Mouse (Mus musculus): ENCODE results near the gene Tekt3. TPM values are rescaled to one million over a fixed set of nuclear protein-coding genes. Genes with fewer than 3 reads are reported as not detected.

Tekt3 gene
- total RNA-seq, 1 experiment, result not detected

DNA sequence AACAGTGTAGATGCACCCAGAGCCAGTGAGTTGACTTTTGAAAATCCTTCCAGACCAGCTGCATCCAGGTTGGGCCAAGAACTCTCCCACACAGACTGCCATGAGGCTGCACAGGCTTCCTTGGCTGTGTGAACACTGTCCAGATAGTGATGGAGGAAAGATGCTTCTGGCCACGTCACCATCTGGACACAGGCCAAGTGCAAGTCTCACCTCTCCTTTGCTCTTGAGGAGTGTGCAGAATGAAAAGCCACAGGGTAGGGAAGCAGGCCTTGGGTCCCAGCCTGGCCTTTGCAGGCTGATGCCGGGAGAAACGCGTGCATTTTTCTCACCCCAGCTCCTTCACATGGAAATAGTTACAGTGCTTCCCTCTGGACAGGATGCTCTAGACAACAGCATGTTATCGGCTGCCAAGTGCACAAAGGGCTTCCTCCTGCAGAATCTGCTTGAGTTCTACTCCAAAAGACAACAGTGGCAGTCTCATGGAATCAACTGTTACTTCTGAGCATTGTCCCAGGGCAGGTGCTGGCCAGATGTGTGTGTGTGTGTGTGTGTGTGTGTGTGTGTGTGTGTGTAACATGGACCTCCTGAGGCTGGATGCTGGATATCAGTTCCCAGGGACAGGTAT is 64.5 kb downstream of the Tekt3 start:
- Histone ChIP-seq H3K4me1 (ENCODE audit: control insufficient read depth in 2 of 2, insufficient read depth in 2 of 2, low read length in 2 of 2, poor library complexity in 1 of 2) (peaks cover 0 to 8% of the 10 kb centered on the region in 2 experiments; a peak in 2 of 4 replicates), H3K27ac (ENCODE audit: insufficient read depth, low read depth, low read length, poor library complexity, severe bottlenecking) (no peak overlapping the region)

DNA sequence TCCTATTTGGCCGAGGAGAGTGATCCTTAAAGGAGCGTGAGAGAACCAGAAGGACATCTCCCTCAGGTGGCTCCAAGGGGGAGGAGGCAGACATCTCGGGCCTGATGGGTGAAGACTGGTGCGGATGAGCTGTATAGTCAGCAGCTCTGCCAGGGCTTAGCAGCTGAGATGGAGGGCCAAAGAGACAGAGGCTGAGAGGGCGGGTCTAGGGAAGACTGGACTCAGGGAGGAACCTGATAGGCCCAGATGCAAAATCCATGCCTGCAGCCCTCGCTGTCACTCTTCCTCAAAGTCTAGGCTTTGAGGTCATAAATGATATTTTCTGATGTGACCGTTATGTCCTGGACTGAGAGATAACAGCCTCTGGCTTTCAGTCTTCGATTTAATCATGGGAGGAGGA is 65.5 kb downstream of the Tekt3 start:
- H3K9me3 ChIP-seq (ENCODE audit: control insufficient read depth, insufficient read depth, low read depth, low read length), result no peaks in the 10 kb centered on the region
- in situ Hi-C loops (cut with MboI; ENCODE audit: low sequenced_read_pairs in 2 of 2, unreplicated experiment in 2 of 2), result loop anchor here in 1 of 2 experiments (25.0 kb wide), 1 partner anchor 365 kb away; the partner anchor contains the start of gene Gm10428
- H3K4me3 ChIP-seq (ENCODE audit: insufficient read depth in 1 of 2, low read depth in 1 of 2, low read length in 2 of 2, poor library complexity in 1 of 2, severe bottlenecking in 1 of 2), result no peak overlapping the region
- no peak for DNase-seq (ENCODE audit: low read depth, low spot score)
- H3K36me3 ChIP-seq (ENCODE audit: control insufficient read depth, insufficient read depth, low read length, poor library complexity, severe bottlenecking), result no peaks in the 10 kb centered on the region
- peaks cover 0 to 9% of the 10 kb centered on the region in 2 experiments; a peak in 2 of 4 replicates for H3K4me1 ChIP-seq (ENCODE audit: control insufficient read depth in 2 of 2, insufficient read depth in 2 of 2, low read length in 2 of 2, poor library complexity in 1 of 2)
- H3K9ac ChIP-seq (ENCODE audit: insufficient read depth, low read depth, low read length, poor library complexity, severe bottlenecking), result no peak overlapping the region
- no peak for TF ChIP-seq ZC3H11A (IDR thresholded peaks at IDR 0.05; ENCODE audit: borderline replicate concordance, low read depth, low read length)
- TF ChIP-seq CHD2 (IDR thresholded peaks at IDR 0.05; ENCODE audit: low read depth, low read length), result no peak
- TF ChIP-seq MAFK (IDR thresholded peaks at IDR 0.05; ENCODE audit: insufficient read depth, low read depth, low read length), result no peak
- no peak for TF ChIP-seq ZNF384 (IDR thresholded peaks at IDR 0.05; ENCODE audit: low read depth, low read length)
- TF ChIP-seq HCFC1 (IDR thresholded peaks at IDR 0.05; ENCODE audit: borderline replicate concordance, insufficient read depth, low read length), result no peak
- no peak overlapping the region for H3K27ac ChIP-seq (ENCODE audit: insufficient read depth, low read depth, low read length, poor library complexity, severe bottlenecking)

More for the DNA sequence above, 64.5 kb downstream of the Tekt3 start:
- in situ Hi-C loops (cut with MboI; ENCODE audit: low sequenced_read_pairs in 2 of 2, unreplicated experiment in 2 of 2), result loop anchor here in 1 of 2 experiments (25.0 kb wide), 1 partner anchor 364 kb away; the partner anchor contains the start of gene Gm10428
- no peaks in the 10 kb centered on the region for H3K36me3 ChIP-seq (ENCODE audit: control insufficient read depth, insufficient read depth, low read length, poor library complexity, severe bottlenecking)
- DNase-seq (ENCODE audit: low read depth, low spot score), result no peak
- no peak overlapping the region for H3K4me3 ChIP-seq (ENCODE audit: insufficient read depth in 1 of 2, low read depth in 1 of 2, low read length in 2 of 2, poor library complexity in 1 of 2, severe bottlenecking in 1 of 2)
- no peaks in the 10 kb centered on the region for H3K9me3 ChIP-seq (ENCODE audit: control insufficient read depth, insufficient read depth, low read depth, low read length)
- no peak overlapping the region for H3K9ac ChIP-seq (ENCODE audit: insufficient read depth, low read depth, low read length, poor library complexity, severe bottlenecking)
- TF ChIP-seq ZNF384 (IDR thresholded peaks at IDR 0.05; ENCODE audit: low read depth, low read length) (no peak), MAFK (IDR thresholded peaks at IDR 0.05; ENCODE audit: insufficient read depth, low read depth, low read length) (no peak), HCFC1 (IDR thresholded peaks at IDR 0.05; ENCODE audit: borderline replicate concordance, insufficient read depth, low read length) (no peak), ZC3H11A (IDR thresholded peaks at IDR 0.05; ENCODE audit: borderline replicate concordance, low read depth, low read length) (no peak), CHD2 (IDR thresholded peaks at IDR 0.05; ENCODE audit: low read depth, low read length) (no peak)

DNA sequence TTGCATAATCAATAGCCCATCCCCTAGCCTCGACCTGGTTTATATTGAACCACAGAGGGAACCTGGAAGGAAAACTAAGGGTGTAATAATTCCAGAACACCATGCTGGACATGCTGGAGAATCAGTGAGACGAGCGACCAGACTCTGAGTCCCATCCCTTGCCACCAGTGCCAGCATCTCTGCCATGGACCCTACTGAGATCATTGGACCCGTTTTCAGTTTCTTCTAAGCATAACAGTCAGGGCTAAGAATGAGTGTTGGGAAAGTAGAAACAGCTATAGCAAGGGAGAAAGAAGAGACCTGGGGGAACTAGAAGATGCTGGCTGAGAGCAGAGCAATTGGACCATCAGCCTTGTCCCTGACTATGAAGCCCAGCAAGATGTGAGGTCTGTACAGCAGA is 66.1 kb downstream of the Tekt3 start:
- in situ Hi-C loops (cut with MboI; ENCODE audit: low sequenced_read_pairs in 2 of 2, unreplicated experiment in 2 of 2), result loop anchor here in 1 of 2 experiments (25.0 kb wide), 1 partner anchor 365 kb away; the partner anchor contains the start of gene Gm10428

DNA sequence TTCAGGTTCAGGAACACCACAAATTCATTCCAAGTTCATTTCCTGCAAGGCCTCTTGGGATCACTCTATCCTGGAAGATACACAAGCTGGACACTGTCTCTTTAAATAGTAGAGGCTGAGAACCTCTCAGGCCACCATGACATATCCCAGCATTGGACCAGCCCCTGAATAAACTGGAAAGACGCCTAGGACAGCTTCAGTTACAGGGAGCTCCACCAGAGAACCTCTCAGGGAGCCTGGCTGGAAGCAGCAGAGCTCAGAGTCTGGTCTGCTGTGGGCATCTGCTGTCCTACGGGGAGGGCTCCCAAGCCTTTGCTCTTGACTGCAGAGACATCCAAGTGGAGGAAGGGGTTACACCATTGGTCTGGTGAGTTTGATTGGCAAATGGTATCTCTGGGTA is 67.3 kb downstream of the Tekt3 start, which contains the start of gene Pmp22:
Gene Pmp22 (plus strand): TSS at position 199 of the 400 bp plus-strand sequence.
- TF ChIP-seq CHD2 (IDR thresholded peaks at IDR 0.05; ENCODE audit: low read depth, low read length), result no peak
- no peak for TF ChIP-seq ZC3H11A (IDR thresholded peaks at IDR 0.05; ENCODE audit: borderline replicate concordance, low read depth, low read length)
- TF ChIP-seq MAFK (IDR thresholded peaks at IDR 0.05; ENCODE audit: insufficient read depth, low read depth, low read length), result no peak
- no peak for TF ChIP-seq ZNF384 (IDR thresholded peaks at IDR 0.05; ENCODE audit: low read depth, low read length)
- no peak for TF ChIP-seq HCFC1 (IDR thresholded peaks at IDR 0.05; ENCODE audit: borderline replicate concordance, insufficient read depth, low read length)
- DNase-seq (ENCODE audit: low read depth, low spot score), result no peak
- Histone ChIP-seq H3K27ac (ENCODE audit: insufficient read depth, low read depth, low read length, poor library complexity, severe bottlenecking) (no peak within 1 kb of the TSS), H3K9me3 (ENCODE audit: control insufficient read depth, insufficient read depth, low read depth, low read length) (no peaks in the 10 kb centered on the region), H3K36me3 (ENCODE audit: control insufficient read depth, insufficient read depth, low read length, poor library complexity, severe bottlenecking) (no peaks in the 10 kb centered on the region), H3K9ac (ENCODE audit: insufficient read depth, low read depth, low read length, poor library complexity, severe bottlenecking) (no peak within 1 kb of the TSS), H3K4me3 (ENCODE audit: insufficient read depth in 1 of 2, low read depth in 1 of 2, low read length in 2 of 2, poor library complexity in 1 of 2, severe bottlenecking in 1 of 2) (no peak within 1 kb of the TSS), H3K4me1 (ENCODE audit: control insufficient read depth in 2 of 2, insufficient read depth in 2 of 2, low read length in 2 of 2, poor library complexity in 1 of 2) (peaks cover 0 to 9% of the 10 kb centered on the region in 2 experiments; a peak in 2 of 4 replicates)
- in situ Hi-C loops (cut with MboI; ENCODE audit: low sequenced_read_pairs in 2 of 2, unreplicated experiment in 2 of 2), result loop anchor here in 1 of 2 experiments (25.0 kb wide), 1 partner anchor 366 kb away; the partner anchor contains the start of gene Gm10428

More for the DNA sequence above, 66.1 kb downstream of the Tekt3 start:
- no peak overlapping the region for H3K4me3 ChIP-seq (ENCODE audit: insufficient read depth in 1 of 2, low read depth in 1 of 2, low read length in 2 of 2, poor library complexity in 1 of 2, severe bottlenecking in 1 of 2)
- no peaks in the 10 kb centered on the region for H3K36me3 ChIP-seq (ENCODE audit: control insufficient read depth, insufficient read depth, low read length, poor library complexity, severe bottlenecking)
- DNase-seq (ENCODE audit: low read depth, low spot score), result no peak
- no peak overlapping the region for H3K9ac ChIP-seq (ENCODE audit: insufficient read depth, low read depth, low read length, poor library complexity, severe bottlenecking)
- no peak overlapping the region for H3K27ac ChIP-seq (ENCODE audit: insufficient read depth, low read depth, low read length, poor library complexity, severe bottlenecking)
- TF ChIP-seq MAFK (IDR thresholded peaks at IDR 0.05; ENCODE audit: insufficient read depth, low read depth, low read length), result no peak
- TF ChIP-seq HCFC1 (IDR thresholded peaks at IDR 0.05; ENCODE audit: borderline replicate concordance, insufficient read depth, low read length), result no peak
- TF ChIP-seq ZNF384 (IDR thresholded peaks at IDR 0.05; ENCODE audit: low read depth, low read length), result no peak
- TF ChIP-seq ZC3H11A (IDR thresholded peaks at IDR 0.05; ENCODE audit: borderline replicate concordance, low read depth, low read length), result no peak
- no peak for TF ChIP-seq CHD2 (IDR thresholded peaks at IDR 0.05; ENCODE audit: low read depth, low read length)
- peaks cover 0 to 9% of the 10 kb centered on the region in 2 experiments; a peak in 2 of 4 replicates for H3K4me1 ChIP-seq (ENCODE audit: control insufficient read depth in 2 of 2, insufficient read depth in 2 of 2, low read length in 2 of 2, poor library complexity in 1 of 2)
- H3K9me3 ChIP-seq (ENCODE audit: control insufficient read depth, insufficient read depth, low read depth, low read length), result no peaks in the 10 kb centered on the region

Measured in ES-E14 (cell line).